Mouse (Mus musculus) left cerebral cortex, postnatal 36 days (tissue): Measurements from ENCODE around the gene Fam227b. TPM values are rescaled to one million over a fixed set of nuclear protein-coding genes. Genes with fewer than 3 reads are reported as not detected.

Experiments used
- DNase-seq, 2 experiments: peaks; one replicate each; pipeline ENCODE4 v3.0.0; 2021 to 2022; ENCODE audit warnings: low spot score in 2 of 2, mixed read lengths in 1 of 2
- intact Hi-C: fragments of 180-260 bp; cut with DNase I; formaldehyde crosslinking; loops from one replicate; pipeline ENCODE4 v1.15.1; 2025
- total RNA-seq, 2 experiments: library from RNA; stranded (reverse); gene quantifications; 2 replicates each; pipeline ENCODE4 v1.2.3; 2021

Fam227b gene
- under 1 TPM in 1 of 2 experiments, not detected in 1; 0.20 TPM for total RNA-seq

DNA sequence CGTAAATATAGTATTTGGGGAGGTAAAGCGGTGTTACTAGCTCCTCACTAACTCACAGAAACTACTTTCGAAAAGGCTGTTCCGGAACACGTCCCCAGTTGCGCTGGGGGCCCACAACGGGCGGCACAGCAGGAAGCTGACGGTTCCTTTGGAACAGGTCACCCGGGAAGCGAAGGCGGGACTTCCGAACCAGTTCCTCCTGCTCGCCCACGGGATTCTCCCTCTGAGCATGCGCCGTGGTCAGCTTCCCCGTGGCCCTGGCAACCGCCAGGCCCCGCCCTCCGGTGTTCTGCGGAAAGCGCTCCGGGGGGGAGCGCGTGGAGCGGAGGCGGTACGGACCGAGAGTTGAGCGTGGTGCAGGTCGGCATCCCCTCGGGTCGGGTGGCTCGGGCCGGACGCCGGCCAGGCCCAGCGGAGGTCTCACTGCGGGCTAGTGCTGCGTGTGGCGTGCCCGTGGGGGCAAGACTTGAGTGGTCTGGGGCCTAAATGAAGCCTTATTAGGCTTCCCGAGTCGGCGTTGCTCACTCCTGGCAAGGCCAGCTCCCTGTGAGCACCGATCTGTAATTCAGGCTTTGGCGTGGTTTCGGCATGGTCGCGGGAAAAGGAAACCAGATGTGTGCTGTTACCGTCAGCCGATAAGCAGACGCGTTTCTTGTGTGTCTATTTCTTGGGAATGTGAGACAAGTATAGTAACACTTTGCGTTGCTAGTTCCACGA lies at the start of gene Fam227b, which contains the start of gene Dtwd1:
Gene Fam227b, minus strand, starts transcription at position 150 of the 717 bp plus-strand sequence.
Gene Dtwd1, plus strand, starts transcription at position 287 of the 717 bp plus-strand sequence.
- peak; percentile 98 for DNase-seq
- intact Hi-C loops = loop anchor here (10.0 kb wide), 1 partner anchor 297 kb away; the partner anchor contains the start of genes Cops2 and Galk2

DNA sequence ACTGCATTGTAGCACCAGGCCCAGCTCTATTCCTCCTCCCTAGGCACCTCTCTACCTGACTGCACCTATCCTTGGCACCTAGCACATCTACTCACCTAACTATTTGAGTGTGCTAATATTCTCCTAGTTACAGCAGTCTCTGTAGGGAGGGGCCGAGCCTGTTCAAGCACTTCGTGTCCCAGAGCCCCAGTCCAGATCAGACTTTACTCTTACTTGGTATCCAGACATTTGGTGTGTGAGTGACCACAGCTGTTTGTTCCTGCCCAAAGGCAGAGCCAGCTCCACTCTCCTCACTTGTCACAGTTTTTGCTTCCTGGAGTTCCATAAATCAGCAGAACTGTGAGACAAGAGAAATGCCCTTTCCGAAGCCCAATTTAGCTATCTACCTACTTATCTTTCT lies 47.2 kb upstream of the Fam227b start:
- no peak for DNase-seq
- intact Hi-C loops = no loop called here

GRCm38 (mm10) chr2:126195631-126196356 lies 44.0 kb upstream of the Fam227b start:
- intact Hi-C loops = no loop called here
- DNase-seq = no peak

GRCm38 (mm10) chr2:126192129-126192528 lies 40.3 kb upstream of the Fam227b start:
- no peak for DNase-seq
- intact Hi-C loops = no loop called here

- DNase-seq = no peak
- intact Hi-C loops = no loop called here
Observed at GRCm38 (mm10) chr2:126191306-126191705, 39.5 kb upstream of the Fam227b start.

GRCm38 (mm10) chr2:126171427-126171826 lies 19.6 kb upstream of the Fam227b start:
- intact Hi-C loops = no loop called here
- DNase-seq = no peak

- DNase-seq = no peak
- intact Hi-C loops = no loop called here
Observed at GRCm38 (mm10) chr2:126166848-126167617, 15.2 kb upstream of the Fam227b start.

- intact Hi-C loops = no loop called here
- DNase-seq = no peak
Observed at GRCm38 (mm10) chr2:126166335-126166734, 14.5 kb upstream of the Fam227b start.

- no peak for DNase-seq
- intact Hi-C loops = no loop called here
Observed at GRCm38 (mm10) chr2:126165277-126166018, 13.6 kb upstream of the Fam227b start.

- intact Hi-C loops = no loop called here
- no peak for DNase-seq
Observed at GRCm38 (mm10) chr2:126147723-126148122, 4.1 kb downstream of the Fam227b start.

- DNase-seq = no peak
- intact Hi-C loops = no loop called here
Observed at GRCm38 (mm10) chr2:126094616-126095015, 57.2 kb downstream of the Fam227b start.

- intact Hi-C loops = no loop called here
Observed at GRCm38 (mm10) chr2:126090432-126090831, 61.4 kb downstream of the Fam227b start.

DNA sequence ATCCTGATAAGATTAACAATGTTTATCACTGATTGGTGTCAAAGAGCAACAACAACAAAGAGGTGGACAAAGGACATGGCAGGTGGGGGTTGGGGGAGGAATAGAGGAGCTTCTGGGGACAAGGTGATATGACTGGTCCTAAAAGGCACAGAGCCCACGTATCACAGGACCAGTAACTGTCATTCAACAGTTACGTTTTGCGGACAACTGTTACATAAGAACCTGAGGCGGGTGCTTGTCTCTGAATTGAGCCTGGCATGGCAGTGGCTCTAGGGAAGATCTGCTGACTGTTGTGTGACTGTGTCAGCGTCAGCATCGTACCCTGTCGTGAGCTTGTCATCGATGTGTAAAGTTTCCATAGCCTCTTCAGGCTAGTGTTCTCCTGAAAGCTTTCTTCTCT lies 65.6 kb downstream of the Fam227b start:
- intact Hi-C loops = no loop called here
- no peak for DNase-seq

More at GRCm38 (mm10) chr2:126090432-126090831, 61.4 kb downstream of the Fam227b start:
- no peak for DNase-seq

GRCm38 (mm10) chr2:126084326-126084725 lies 67.5 kb downstream of the Fam227b start:
- DNase-seq = no peak

DNA sequence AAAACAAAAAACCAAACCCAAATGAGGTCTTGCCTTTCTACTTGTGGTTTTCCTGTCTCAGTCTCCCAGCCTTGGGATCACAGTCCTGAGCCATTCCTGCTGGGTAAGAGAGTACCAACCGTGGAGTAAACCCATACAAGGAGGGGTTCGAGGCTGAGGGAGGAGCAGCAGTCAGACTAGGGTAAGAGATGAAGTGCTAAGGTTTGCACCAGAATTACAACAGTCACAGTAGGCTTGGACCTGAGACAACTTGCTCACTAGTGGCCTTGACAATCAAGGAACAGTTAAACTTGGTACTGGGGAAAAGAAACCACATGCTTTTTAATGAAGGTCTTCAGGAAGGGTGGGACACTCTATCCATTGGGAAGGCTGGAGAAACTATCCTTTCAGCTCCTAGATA lies 72.7 kb downstream of the Fam227b start:
- DNase-seq = no peak
- intact Hi-C loops = no loop called here

More at GRCm38 (mm10) chr2:126084326-126084725, 67.5 kb downstream of the Fam227b start:
- intact Hi-C loops = no loop called here

GRCm38 (mm10) chr2:126076506-126076905 lies 75.3 kb downstream of the Fam227b start:
- intact Hi-C loops = no loop called here
- no peak for DNase-seq

GRCm38 (mm10) chr2:126073744-126074143 lies 78.1 kb downstream of the Fam227b start:
- intact Hi-C loops = no loop called here
- DNase-seq = no peak

- intact Hi-C loops = no loop called here
Observed at GRCm38 (mm10) chr2:126069740-126070139, 82.1 kb downstream of the Fam227b start.

GRCm38 (mm10) chr2:126065303-126065856 lies 86.4 kb downstream of the Fam227b start:
- no peak for DNase-seq

More at GRCm38 (mm10) chr2:126069740-126070139, 82.1 kb downstream of the Fam227b start:
- no peak for DNase-seq

More at GRCm38 (mm10) chr2:126065303-126065856, 86.4 kb downstream of the Fam227b start:
- intact Hi-C loops = no loop called here
